Mouse (Mus musculus) Patski (cell line): ENCODE results near the gene Fhdc1. TPM values are rescaled to one million over a fixed set of nuclear protein-coding genes. Genes with fewer than 3 reads are reported as not detected.

Source experiments
- ATAC-seq: fragments of 100-300 bp; one replicate; pipeline ENCODE4 v1.8.0; 2021
- CTCF ChIA-PET: fragments of 350-600 bp; sonication (Branson Sonifier 250); formaldehyde crosslinking; loops from one replicate; lab custom pipeline; 2022; ENCODE audit warnings: inconsistent platforms; lab: Charles Lee
- POLR2A ChIA-PET: fragments of 350-600 bp; sonication (Branson Sonifier 250); formaldehyde crosslinking; loops from one replicate; lab custom pipeline; 2022; ENCODE audit warnings: antibody characterized with exemption, inconsistent platforms; lab: Charles Lee
- DNase-seq: peaks from one replicate; pipeline ENCODE4 v3.0.0-alpha.2; 2011; ENCODE audit warnings: low read depth, low spot score
- H3K27me3 ChIP-seq: fragments of 371-371 bp; one replicate; pipeline ENCODE4 v1.5.1; 2021
- CTCF ChIP-seq: fragments of 100-300 bp; IDR thresholded peaks from one replicate; pipeline ENCODE4 v1.5.1; 2021
- in situ Hi-C: fragments of 300-500 bp; cut with MboI; formaldehyde crosslinking; loops from 3 replicates; pipeline ENCODE4 v1.11.1; 2018; ENCODE audit warnings: low pct_unique_long_range_greater_than_20kb, mixed read lengths
- polyA plus RNA-seq: library from polyadenylated mRNA; unstranded; gene quantifications from one replicate; pipeline ENCODE4 v1.2.3, GENCODE M21; 2021

The Fhdc1 gene
- polyA plus RNA-seq, 1 experiment from 2014 or later, result 16.3 TPM

DNA sequence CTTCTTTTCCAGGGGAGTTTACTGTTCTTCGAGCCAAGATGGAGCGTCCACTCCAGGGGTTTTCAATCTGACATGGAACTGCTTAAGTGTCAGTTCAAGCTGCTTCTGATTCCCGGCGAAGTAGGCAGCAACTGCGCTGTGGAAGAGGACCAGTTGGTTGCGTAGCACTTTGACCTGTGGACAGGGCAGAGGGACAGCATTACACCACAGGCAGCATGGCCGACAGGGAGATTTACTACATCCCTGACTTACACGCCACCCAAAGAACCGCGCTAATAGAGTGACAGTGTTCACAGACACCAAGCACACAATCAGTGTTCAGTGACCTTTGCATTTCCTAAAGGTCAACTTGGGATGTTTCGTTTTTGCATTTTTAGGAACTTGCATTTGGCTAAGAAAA lies 17.5 kb upstream of the Fhdc1 start:
- ChIA-PET CTCF (interaction anchor here (1.0 to 2.8 kb wide), 2 partner anchors 9 to 13 kb away, joined by 4 to 8 read pairs; no protein-coding TSS in a partner anchor), POLR2A (interaction anchor here (0.7 kb wide), 1 partner anchor 60 kb away, joined by 4 read pairs; no protein-coding TSS in a partner anchor)
- no peaks in the 10 kb centered on the region for H3K27me3 ChIP-seq
- in situ Hi-C loops, result no loop called here
- TF ChIP-seq CTCF, result no peak
- ATAC-seq (no peak), DNase-seq (no peak)

DNA sequence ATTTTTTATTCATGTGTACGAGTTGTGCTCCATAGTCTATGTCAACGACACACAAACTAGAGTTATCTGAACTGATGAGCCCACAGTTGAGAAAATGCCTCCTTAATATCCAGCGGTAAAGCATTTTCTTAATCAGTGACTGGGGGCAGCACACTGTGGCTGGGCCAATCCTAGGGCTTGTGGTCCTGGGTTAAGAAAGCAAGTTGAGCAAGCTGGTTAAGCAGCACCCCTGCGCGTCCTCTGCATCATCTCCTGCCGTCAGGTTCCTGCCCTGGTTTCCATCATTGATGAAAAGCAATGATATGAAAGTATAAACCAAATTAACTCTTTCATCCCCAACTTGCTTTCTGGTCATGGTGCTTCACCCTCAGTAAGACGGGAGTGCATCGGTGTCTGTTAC lies 12.4 kb upstream of the Fhdc1 start:
- POLR2A ChIA-PET, result no interaction called here

DNA sequence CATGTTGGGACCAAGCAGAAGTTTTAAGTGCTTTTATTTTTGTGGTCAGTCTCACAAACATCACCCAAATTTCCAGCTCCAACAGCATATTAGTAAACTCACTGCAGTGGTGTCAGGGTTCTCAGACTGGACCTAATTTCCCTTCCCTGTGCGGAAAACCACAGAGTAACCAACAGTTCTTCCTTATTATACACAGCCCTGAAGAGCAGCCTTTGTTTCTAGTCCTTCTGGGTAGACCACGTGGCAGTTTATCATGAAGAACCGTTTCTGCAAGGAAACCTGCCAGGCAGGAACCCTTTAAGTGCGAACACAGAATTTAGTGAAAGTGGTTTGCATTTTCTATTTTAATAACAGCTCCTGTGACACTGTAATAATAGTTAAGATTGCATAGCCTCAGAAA lies 11.9 kb upstream of the Fhdc1 start:
- ATAC-seq (no peak), DNase-seq (no peak)
- no peak for TF ChIP-seq CTCF
- POLR2A ChIA-PET, result no interaction called here
- in situ Hi-C loops, result no loop called here
- CTCF ChIA-PET, result interaction anchor here (1.2 to 4.3 kb wide), 4 partner anchors 9 to 51 kb away, joined by 3 to 18 read pairs (median 4); partner anchors contain the start of gene Fhdc1
- H3K27me3 ChIP-seq, result no peaks in the 10 kb centered on the region

More for the DNA sequence above, 12.4 kb upstream of the Fhdc1 start:
- in situ Hi-C loops, result no loop called here
- CTCF ChIA-PET, result interaction anchor here (1.2 to 4.3 kb wide), 5 partner anchors 10 to 50 kb away, joined by 3 to 18 read pairs (median 3); partner anchors contain the start of gene Fhdc1
- no peak for DNase-seq
- no peak for ATAC-seq
- H3K27me3 ChIP-seq, result no peaks in the 10 kb centered on the region
- no peak for TF ChIP-seq CTCF

DNA sequence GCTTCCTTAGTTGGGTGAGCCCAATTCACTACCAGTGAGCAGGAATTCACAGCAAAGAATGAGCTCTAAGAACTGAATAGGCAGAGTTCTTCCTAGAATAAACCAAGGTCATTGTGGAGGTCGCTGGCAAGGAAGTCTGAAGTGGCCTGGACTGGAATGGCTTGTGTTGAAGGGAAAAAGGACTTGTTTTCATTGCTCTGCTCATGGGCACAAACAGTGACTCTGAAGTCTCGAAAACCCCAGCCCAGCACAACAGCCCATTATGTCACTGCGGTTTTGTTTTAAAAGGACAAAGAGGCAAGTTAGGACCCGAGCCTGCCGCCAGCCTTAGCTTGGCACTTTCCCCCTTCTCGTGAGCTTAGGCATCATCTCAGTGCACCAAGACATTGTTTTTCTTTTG lies 8.5 kb upstream of the Fhdc1 start:
- CTCF ChIA-PET, result interaction anchor here (0.8 to 4.7 kb wide), 7 partner anchors 9 to 175 kb away, joined by 3 to 31 read pairs (median 3); partner anchors contain the start of gene Fhdc1
- no peaks in the 10 kb centered on the region for H3K27me3 ChIP-seq
- in situ Hi-C loops, result loop anchor here (10.0 kb wide), 1 partner anchor 144 kb away; no protein-coding TSS in a partner anchor
- POLR2A ChIA-PET, result interaction anchor here (0.5 kb wide), 1 partner anchor 113 kb away, joined by 3 read pairs; no protein-coding TSS in a partner anchor
- DNase-seq, result no peak
- TF ChIP-seq CTCF, result no peak
- ATAC-seq, result no peak

DNA sequence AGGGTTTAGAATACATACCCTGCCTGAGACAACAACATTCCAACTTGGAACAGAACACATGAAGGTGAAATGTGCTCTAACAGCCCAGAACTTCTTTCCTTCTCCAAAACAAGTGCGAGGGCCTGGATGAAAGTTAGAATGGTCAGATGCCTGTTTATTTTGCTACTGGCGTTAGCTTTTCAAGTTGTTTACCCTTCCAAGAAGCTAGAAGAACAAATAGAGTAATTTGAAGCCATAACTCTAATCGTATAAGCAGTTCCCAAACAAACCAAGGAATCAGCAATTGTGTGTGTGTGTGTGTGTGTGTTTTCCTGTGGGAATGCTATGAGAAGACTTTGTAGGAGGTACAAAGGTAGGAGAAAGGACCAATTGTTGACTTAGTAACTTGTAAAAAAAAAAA lies 4.7 kb upstream of the Fhdc1 start:
- ChIA-PET CTCF (interaction anchor here (1.4 to 4.7 kb wide), 4 partner anchors 21 to 170 kb away, joined by 5 to 31 read pairs (median 6); no protein-coding TSS in a partner anchor), POLR2A (no interaction called here)
- H3K27me3 ChIP-seq, result no peaks in the 10 kb centered on the region
- no peak for TF ChIP-seq CTCF
- in situ Hi-C loops, result loop anchor here (5.0 to 10.0 kb wide), 2 partner anchors 140 to 168 kb away; no protein-coding TSS in a partner anchor
- ATAC-seq (no peak), DNase-seq (no peak)

DNA sequence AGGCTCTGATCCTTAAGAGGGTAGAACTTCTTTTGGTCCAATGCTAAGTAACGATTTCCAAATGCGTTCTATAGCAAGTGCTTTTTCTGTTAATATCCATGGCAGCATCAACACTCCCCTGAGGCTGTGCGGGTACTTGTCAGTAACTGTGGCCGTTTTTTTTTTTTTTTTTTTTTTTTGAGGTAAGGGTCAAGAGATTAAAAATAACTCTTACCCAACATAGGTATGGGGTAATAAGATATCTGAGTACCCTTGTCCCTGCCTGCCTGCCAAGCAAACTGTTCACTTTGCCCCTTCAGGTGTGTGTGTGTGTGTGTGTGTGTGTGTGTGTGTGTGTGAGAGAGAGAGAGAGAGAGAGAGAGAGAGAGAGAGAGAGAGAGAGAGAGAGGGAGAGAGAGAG lies 4.1 kb upstream of the Fhdc1 start:
- in situ Hi-C loops, result loop anchor here (5.0 to 10.0 kb wide), 2 partner anchors 140 to 167 kb away; no protein-coding TSS in a partner anchor
- no peak for ATAC-seq
- ChIA-PET POLR2A (no interaction called here), CTCF (interaction anchor here (1.4 to 4.7 kb wide), 3 partner anchors 22 to 129 kb away, joined by 5 to 31 read pairs (median 7); no protein-coding TSS in a partner anchor)
- no peak for TF ChIP-seq CTCF
- DNase-seq, result no peak
- H3K27me3 ChIP-seq, result no peaks in the 10 kb centered on the region

DNA sequence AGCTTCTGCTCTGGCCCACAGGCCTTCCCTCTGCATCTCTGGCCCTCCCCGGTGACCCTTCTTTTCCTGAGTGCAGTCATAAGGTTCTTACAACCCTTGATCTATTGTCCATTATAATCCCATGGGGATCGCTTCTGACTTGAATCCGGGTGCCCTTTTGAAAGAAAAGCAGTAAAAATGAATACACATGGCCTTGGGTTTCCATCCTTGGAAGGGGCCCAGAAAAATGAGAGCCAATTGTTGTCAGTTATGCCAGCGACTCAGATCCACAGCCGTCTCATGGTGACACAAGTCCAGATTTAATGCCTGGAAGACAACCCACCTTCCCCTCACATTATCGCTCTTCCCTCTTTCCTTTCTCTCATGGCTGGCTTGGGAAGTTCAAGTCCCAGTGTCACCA lies 1.9 kb upstream of the Fhdc1 start:
- no peaks in the 10 kb centered on the region for H3K27me3 ChIP-seq
- DNase-seq (no peak), ATAC-seq (no peak)
- ChIA-PET CTCF (interaction anchor here (1.0 to 1.8 kb wide), 3 partner anchors 11 to 140 kb away, joined by 3 to 5 read pairs (median 3); no protein-coding TSS in a partner anchor), POLR2A (no interaction called here)
- no peak for TF ChIP-seq CTCF
- in situ Hi-C loops, result loop anchor here (5.0 to 10.0 kb wide), 2 partner anchors 137 to 165 kb away; no protein-coding TSS in a partner anchor

DNA sequence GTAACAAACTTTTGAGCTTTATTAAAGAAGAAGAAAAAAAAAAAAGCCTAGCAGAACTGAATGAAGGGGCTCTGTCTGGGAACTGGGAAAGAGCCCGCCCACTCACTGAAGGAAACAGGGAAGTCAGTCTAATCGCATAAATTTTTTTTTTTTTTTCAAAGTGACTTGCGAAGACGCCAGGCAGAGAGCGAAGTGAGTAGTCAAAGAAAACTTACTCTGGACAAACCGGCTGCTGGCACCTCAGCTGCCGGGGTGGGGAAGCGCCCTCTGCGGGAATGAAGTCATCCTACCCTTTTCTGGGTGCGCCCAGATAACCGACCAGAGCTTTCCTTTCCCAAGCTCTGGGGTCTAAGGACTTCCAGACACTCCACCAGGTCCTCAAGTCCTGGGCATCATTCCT lies 875 bp upstream of the Fhdc1 start:
- no peak for DNase-seq
- POLR2A ChIA-PET, result interaction anchor here (0.6 to 2.3 kb wide), 12 partner anchors 10 to 192 kb away, joined by 3 to 8 read pairs (median 4); no protein-coding TSS in a partner anchor
- CTCF ChIA-PET, result interaction anchor here (0.7 to 3.6 kb wide), 17 partner anchors 10 to 166 kb away, joined by 3 to 26 read pairs (median 4); no protein-coding TSS in a partner anchor
- no peaks in the 10 kb centered on the region for H3K27me3 ChIP-seq
- no peak for ATAC-seq
- in situ Hi-C loops, result loop anchor here (5.0 to 10.0 kb wide), 2 partner anchors 136 to 164 kb away; no protein-coding TSS in a partner anchor
- TF ChIP-seq CTCF, result no peak

DNA sequence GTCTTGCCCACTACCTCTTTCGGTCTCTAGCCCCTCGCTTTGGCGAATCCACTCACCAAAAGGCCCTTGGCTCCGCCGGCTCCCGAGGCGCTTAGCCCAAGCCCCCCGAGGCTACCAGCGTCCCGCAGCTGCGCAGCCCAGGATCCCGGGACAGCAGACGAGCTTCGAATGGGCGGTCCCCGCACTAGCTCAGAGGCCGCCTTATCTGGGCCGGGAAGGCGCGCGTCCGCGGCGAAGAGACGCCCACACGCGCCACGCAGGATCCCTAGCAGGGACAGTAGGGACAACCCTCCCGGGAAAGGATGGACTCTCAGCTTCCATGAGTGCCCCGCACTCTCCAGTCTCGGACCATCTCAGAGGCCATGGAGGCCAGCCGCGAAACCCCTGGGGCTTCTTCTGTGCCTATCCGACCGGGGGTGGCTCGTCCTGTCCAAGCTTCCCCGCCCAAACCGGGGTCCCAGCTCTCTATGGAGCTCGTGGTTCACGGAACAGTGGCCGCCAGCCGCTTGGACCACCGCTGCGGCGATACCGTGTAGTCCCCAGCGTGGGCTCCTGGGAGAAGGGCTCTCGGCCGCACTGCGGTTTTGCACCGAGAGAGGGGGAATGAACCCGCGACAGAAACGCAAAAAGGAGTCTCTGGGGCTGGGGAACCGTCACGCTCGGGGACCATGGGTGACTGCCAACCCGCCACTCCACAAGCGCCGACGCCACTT lies 780 bp downstream of the Fhdc1 start:
- CTCF ChIA-PET, result interaction anchor here (0.6 to 3.6 kb wide), 13 partner anchors 11 to 165 kb away, joined by 3 to 26 read pairs (median 4); no protein-coding TSS in a partner anchor
- TF ChIP-seq CTCF, result no peak
- no peak for DNase-seq

DNA sequence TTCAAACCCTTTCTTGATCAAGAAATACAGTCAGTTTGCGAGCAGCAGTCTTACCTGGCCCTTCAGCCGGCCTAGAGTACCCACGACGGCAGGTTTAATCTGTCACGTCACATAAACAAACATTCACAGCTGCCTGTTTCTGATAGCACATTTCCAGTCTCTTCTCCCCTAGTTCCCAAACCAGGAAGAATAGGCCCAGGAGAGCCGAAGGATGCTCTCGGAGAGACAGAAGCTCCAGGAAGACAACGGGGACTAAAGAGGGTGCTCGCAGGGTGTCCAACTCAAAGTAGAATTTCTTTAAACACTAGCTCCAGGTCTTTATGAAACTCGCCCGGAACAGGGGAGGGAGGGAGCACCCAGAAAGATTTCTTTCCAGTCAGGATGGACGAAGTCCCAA lies 1.3 kb downstream of the Fhdc1 start:
- H3K27me3 ChIP-seq, result no peaks in the 10 kb centered on the region
- TF ChIP-seq CTCF, result no peak
- ATAC-seq, result no peak
- in situ Hi-C loops, result no loop called here
- no peak for DNase-seq
- CTCF ChIA-PET, result interaction anchor here (0.6 to 3.6 kb wide), 11 partner anchors 11 to 164 kb away, joined by 3 to 26 read pairs (median 3); no protein-coding TSS in a partner anchor
- POLR2A ChIA-PET, result interaction anchor here (0.6 to 2.0 kb wide), 6 partner anchors 16 to 300 kb away, joined by 3 to 7 read pairs (median 4); no protein-coding TSS in a partner anchor

More for the DNA sequence above, 780 bp downstream of the Fhdc1 start:
- in situ Hi-C loops, result loop anchor here (5.0 to 10.0 kb wide), 2 partner anchors 135 to 162 kb away; no protein-coding TSS in a partner anchor
- POLR2A ChIA-PET, result interaction anchor here (0.6 to 2.3 kb wide), 10 partner anchors 17 to 300 kb away, joined by 3 to 7 read pairs (median 3); no protein-coding TSS in a partner anchor
- peak; percentile 11 for ATAC-seq
- H3K27me3 ChIP-seq, result no peaks in the 10 kb centered on the region
